Mouse (Mus musculus): ENCODE results near the gene Sp7.
A peak's percentile ranks its signal among the peaks of the same experiment; 100 is the strongest.
"Not testable (repeated sequence)": the region's sequence is repeated elsewhere in the genome, so short reads cannot be mapped to it uniquely, and the experiment has no call there.

The Sp7 gene

DNA sequence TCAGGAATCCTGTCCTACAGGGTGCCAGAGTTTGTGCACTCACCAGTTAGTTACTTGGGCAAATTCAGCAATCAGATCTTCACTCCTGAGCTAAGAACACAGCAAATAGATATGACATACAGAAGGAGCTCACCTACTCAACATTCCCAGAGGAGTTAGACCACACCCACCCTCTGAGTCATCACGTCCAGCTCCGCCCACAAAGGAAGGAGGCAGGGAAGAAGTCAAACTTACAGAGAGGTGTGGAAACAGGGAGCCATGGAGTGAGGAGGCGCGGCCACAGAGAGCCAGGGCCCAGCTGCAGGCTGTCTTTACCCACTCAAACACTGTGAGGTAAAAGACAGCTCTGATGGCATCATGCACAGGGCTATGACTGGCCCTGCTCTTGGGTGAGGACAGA, 20.5 kb downstream of the Sp7 start:
- DNase-seq (ENCODE audit: inconsistent age in 2 of 2, low spot score in 1 of 2), result peak in 1 of 2 experiments; percentile 54

GRCm38 (mm10) chr15:102344490-102344889, 22.5 kb downstream of the Sp7 start:
- no peak for DNase-seq (ENCODE audit: inconsistent age in 2 of 2, low spot score in 1 of 2)

DNA sequence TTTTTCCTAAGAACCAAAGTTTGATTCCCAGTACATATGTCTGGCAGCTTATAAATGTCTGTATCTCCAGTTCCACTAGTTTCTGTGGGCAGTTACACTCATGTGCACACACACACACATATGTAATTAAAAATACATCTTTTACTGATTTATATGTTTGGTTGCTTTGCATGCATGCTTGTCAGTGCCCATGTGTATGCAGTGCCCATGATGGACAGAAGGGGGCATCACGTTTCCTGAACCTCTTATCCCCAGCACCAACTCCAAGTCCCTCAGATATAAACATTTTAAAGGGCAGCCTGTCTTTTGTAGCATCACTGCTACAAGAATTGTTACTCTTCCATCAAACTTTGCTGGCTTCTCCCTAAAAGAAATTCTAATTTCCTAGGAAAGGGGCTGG, 25.4 kb downstream of the Sp7 start:
- DNase-seq (ENCODE audit: inconsistent age in 2 of 2, low spot score in 1 of 2), result peak; percentile 43 to 80

GRCm38 (mm10) chr15:102339612-102340011, 27.4 kb downstream of the Sp7 start:
- DNase-seq (ENCODE audit: inconsistent age in 2 of 2, low spot score in 1 of 2), result no peak

- DNase-seq (ENCODE audit: inconsistent age in 2 of 2, low spot score in 1 of 2), result no peak
Measured at GRCm38 (mm10) chr15:102336946-102337345, 30.0 kb downstream of the Sp7 start.

DNA sequence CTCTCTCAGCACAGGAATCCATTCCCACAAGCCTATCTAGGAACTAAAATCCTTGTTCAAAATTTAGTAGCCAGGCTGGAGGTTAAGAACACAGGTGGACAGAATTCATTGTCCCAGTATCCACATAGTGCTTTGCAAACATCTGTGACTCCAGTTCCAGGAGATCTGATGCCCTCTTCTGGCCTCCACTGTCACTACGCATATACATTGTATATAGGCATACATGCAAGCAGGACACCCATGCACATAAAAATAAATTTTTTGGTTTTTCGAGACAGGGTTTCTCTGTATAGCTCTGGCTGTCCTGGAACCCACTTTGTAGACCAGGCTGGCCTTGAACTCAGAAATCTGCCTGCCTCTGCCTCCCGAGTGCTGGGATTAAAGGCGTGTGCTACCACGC, 31.1 kb downstream of the Sp7 start:
- not testable (repeated sequence) for DNase-seq (ENCODE audit: inconsistent age in 2 of 2, low spot score in 1 of 2)

- DNase-seq (ENCODE audit: inconsistent age in 2 of 2, low spot score in 1 of 2), result no peak
Measured at GRCm38 (mm10) chr15:102335254-102335653, 31.7 kb downstream of the Sp7 start.

DNA sequence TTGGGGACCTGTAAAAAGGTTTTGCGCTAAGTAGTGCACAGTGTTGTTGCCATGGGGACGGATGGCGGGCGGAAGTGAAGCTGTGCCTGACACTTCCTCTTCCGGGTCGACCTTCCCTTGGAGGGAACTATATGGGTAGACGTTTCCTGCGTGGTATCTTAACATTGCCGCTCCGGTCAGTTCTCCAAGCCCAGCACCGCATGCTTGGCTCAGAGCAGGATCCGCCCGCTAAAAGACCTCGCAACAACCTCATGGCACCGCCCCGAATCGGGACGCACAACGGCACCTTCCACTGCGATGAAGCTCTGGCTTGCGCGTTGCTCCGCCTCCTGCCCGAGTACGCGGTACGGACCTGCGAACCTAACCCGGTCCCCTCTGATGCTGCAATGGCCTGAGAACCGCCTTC, 35.4 kb downstream of the Sp7 start, which contains the start of gene Myg1:
Gene Myg1, plus strand, starts transcription at position 100 of the 406 bp plus-strand sequence.
- DNase-seq (ENCODE audit: inconsistent age in 2 of 2, low spot score in 1 of 2), result peak; percentile 86 to 95

- no peak for DNase-seq (ENCODE audit: inconsistent age in 2 of 2, low spot score in 1 of 2)
Measured at GRCm38 (mm10) chr15:102326892-102327291, 40.1 kb downstream of the Sp7 start.

- DNase-seq (ENCODE audit: inconsistent age in 2 of 2, low spot score in 1 of 2), result peak; percentile 89 to 96
Measured at GRCm38 (mm10) chr15:102326022-102326576, 40.9 kb downstream of the Sp7 start, which contains the start of gene Pfdn5. Pfdn5 (plus strand) TSS chr15:102326116.

DNA sequence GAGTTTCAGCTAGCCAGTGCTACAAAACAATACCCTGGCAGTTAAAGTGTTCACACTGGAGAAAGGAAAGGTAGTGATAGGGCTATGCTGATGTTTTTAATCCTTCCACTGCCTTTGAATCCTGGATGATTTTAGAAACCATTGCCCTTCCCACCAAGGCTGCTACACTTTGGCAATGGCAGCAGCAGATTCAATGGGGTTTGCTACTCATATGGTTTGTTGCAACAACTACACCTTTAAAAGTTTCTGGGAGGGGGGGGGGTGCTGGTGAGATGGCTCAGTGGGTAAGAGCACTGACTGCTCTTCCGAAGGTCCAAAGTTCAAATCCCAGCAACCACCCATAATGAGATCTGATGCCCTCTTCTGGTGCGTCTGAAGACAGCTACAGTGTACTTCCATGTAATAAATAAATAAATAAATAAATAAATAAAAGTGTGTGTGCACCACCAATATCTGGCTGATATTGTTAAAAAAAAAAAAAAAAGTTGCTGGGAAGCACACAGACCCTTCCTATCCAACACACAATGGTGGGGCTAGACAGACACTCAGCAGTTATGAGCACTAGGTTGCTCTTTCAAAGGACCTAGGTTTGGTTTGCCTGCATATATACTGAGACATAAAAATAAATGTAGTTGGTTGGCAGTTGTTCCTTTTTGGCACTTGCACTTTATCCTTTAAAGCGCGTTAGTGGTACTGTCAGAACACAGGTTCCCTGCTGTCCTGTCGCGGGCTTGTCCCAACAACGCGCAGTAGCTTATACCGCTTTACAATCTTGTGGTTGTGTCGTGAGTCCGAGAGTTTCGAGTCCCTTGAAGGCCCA, 42.1 kb downstream of the Sp7 start:
- peak in 1 of 2 experiments; percentile 65 for DNase-seq (ENCODE audit: inconsistent age in 2 of 2, low spot score in 1 of 2)

DNA sequence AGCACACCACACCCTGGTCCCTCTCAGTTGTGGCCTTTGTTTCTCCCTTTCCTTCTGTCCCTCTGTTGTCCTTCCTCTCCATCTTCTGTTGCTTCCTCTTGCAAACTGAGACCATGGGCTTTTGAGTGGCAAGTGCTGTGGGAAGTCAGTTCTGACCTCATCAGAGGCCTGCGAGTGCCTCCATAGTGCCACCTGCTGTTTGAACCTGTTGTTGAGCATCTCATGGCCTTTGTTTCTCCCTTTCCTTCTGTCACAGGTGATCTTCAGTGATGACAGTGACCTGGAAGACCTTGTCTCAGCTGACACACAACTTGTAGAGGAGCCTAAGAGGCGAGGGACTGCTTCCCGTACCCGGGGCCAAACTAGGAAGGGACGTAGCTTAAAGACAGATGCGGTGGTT, 50.7 kb downstream of the Sp7 start:
- peak; percentile 66 to 88 for DNase-seq (ENCODE audit: inconsistent age in 2 of 2, low spot score in 1 of 2)

DNA sequence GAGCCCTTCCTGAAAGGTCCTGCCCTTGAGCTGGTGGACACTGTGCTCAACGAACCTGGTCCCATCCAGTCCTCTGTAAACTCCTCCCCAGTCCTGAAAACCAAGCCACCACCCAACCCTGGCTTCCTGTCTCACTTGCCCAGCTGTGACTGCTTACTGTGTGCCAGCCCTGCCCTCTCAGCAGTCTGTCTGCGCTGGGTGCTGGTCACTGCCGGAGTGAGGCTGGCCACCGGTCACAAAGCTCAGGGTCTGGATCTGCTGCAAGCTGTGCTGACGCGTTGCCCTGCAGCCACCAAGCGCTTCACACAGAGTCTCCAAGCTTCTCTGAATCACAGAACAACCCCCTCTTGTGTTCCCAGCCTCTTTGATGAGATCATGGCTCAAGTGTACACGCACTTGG, 51.7 kb downstream of the Sp7 start:
- peak in 1 of 2 experiments; percentile 36 for DNase-seq (ENCODE audit: inconsistent age in 2 of 2, low spot score in 1 of 2)

GRCm38 (mm10) chr15:102311489-102311888, 55.5 kb downstream of the Sp7 start:
- no peak for DNase-seq (ENCODE audit: inconsistent age in 2 of 2, low spot score in 1 of 2)

- DNase-seq (ENCODE audit: inconsistent age in 2 of 2, low spot score in 1 of 2), result peak; percentile 76 to 81
Measured at GRCm38 (mm10) chr15:102310074-102310845, 56.7 kb downstream of the Sp7 start.

- no peak for DNase-seq (ENCODE audit: inconsistent age in 2 of 2, low spot score in 1 of 2)
Measured at GRCm38 (mm10) chr15:102308717-102309116, 58.3 kb downstream of the Sp7 start.

Data from adrenal gland, adult (tissue).